Mouse (Mus musculus): Measurements from ENCODE around the gene Nemp2.

DNA sequence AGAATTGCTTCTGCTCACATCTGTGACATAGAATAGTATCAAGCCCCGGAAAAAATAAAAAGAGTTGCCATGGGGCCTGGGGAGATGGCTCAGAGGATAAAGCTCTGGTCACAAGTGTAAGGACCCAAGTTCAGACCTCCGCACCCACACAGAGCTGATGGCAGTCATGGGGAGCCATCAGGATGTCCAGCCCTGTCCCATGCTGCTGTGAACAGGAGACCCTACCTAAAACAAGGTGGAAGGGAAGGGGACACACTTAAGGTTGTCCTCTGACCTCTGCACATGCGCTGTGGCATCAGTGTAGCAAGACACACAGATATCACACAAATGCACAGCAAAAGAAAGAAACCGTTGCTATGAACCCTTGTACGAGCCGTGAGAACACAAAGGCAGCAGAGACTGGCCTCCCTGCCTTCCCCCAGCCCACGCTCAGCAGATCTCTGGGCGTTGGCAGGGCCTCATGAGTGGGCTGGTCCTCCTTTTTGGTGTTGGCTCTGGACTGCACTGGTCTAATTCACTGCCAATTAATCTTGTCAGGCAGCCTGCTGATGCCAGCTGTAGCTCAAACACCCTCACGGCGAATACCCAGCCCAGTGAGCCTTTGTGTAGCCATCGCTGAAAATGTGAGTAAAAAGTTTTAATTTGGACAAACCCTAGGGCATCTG is 33.4 kb upstream of the Nemp2 start:
- TF ChIP-seq POLR2A (IDR thresholded peaks at IDR 0.05; ENCODE audit: insufficient read depth, low read length) = no peak
- TF ChIP-seq EP300 (IDR thresholded peaks at IDR 0.05; ENCODE audit: insufficient read depth, low read depth, low read length) = no peak
- TF ChIP-seq CTCF (IDR thresholded peaks at IDR 0.05; ENCODE audit: low read depth, low read length) = no peak
